In the genomic region with DNA sequence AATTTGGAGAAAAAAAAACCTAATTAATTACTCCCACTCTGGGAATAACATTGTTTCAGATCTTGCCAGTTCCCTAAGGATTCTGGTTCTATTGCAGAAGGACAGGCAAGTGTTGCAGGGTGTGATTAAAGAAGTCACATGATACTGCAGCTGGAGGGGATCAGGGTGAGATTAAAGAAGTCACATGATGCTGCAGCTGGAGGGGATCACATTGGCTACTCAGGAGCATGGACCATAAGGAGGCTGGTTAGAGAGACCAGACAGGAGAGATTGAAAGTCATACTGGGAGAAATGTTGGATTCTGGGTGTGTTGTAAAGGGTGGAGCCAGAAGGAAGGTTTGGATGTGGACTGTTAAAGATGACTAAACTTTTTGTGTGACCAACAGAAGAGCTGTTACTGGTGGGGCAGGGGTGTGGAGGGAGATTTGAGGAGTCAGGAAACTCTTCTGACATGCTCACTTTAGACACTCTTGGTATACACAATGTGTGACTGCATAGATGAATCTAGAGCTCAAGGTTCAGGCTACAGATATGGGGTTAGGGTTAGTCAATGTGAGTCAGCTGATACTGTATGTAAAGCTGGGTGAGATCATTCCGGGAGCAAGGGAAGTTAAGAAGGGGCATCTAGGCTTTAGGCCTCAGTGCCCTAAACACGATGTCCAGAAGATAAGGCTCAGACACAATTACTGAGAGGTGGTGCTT, we compare ENCODE assay signal across 18 mouse cellular contexts. TPM values are rescaled to one million over a fixed set of nuclear protein-coding genes. Genes with fewer than 3 reads are reported as not detected.
DNase-seq lines count a peak whose midpoint lies in the region; ATAC-seq lines count a peak whose summit lies in the region.
"Had no signal": no experiment of that assay in that cellular context is flagged by ENCODE, and none has a peak within 500 bp of the region (broad histone marks: within the 10 kb centered on the region; RNA-seq: fewer than 3 reads in every experiment).

No protein-coding gene starts in this region.

- no peak overlapping the region for H3K4me3 ChIP-seq in midbrain, embryonic 13.5 days (replicated peaks)
- no peak overlapping the region for H3K4me3 ChIP-seq in midbrain, embryonic 11.5 days (ENCODE audit: low read depth, low read length)
- H3K4me3 ChIP-seq in intestine, embryonic 15.5 days (replicated peaks), result no peak overlapping the region
- H3K4me3 ChIP-seq in liver, embryonic 16.5 days (ENCODE audit: low read depth, low read length), result no peak overlapping the region
- no peak overlapping the region for H3K4me3 ChIP-seq in hindbrain, embryonic 14.5 days (replicated peaks; ENCODE audit: low read length)
- H3K4me3 ChIP-seq: embryonic facial prominence, embryonic 12.5 days; kidney, embryonic 15.5 days; limb, embryonic 13.5 days; lung, embryonic 15.5 days had no signal

- DNase-seq in midbrain, embryonic 11.5 days (ENCODE audit: low spot score, missing footprints), result no peak
- no peak for DNase-seq in layer of hippocampus, adult 9-11 months
- DNase-seq in hindbrain, embryonic 14.5 days (ENCODE audit: low spot score), result no peak
- no peak for DNase-seq in right cerebral cortex, postnatal 10 days (ENCODE audit: low spot score in 2 of 2)
- DNase-seq: adrenal gland, adult 8-10 months; cerebellum, adult 9-11 months; gastrocnemius, postnatal 36 days; right cerebral cortex, adult 18-20 months; thymus, adult 2 months had no signal

- H3K9ac ChIP-seq in midbrain, embryonic 13.5 days (replicated peaks), result no peak overlapping the region
- no peak overlapping the region for H3K9ac ChIP-seq in midbrain, embryonic 11.5 days (ENCODE audit: low read length)
- no peak overlapping the region for H3K9ac ChIP-seq in intestine, embryonic 15.5 days
- no peak overlapping the region for H3K9ac ChIP-seq in liver, embryonic 16.5 days (ENCODE audit: low read depth, low read length)
- no peak overlapping the region for H3K9ac ChIP-seq in hindbrain, embryonic 14.5 days
- H3K9ac ChIP-seq: embryonic facial prominence, embryonic 12.5 days; kidney, embryonic 15.5 days; limb, embryonic 13.5 days; lung, embryonic 15.5 days had no signal

- H3K36me3 ChIP-seq in midbrain, embryonic 13.5 days, result peaks cover 23% of the 10 kb centered on the region
- no peaks in the 10 kb centered on the region for H3K36me3 ChIP-seq in midbrain, embryonic 11.5 days (ENCODE audit: control insufficient read depth, insufficient read depth, low read length)
- H3K36me3 ChIP-seq in intestine, embryonic 15.5 days, result peaks cover 4% of the 10 kb centered on the region; the same call in 1 of the 2 replicates
- no peaks in the 10 kb centered on the region; the same call in 1 of the 2 replicates for H3K36me3 ChIP-seq in liver, embryonic 16.5 days (ENCODE audit: control insufficient read depth, insufficient read depth)
- H3K36me3 ChIP-seq in hindbrain, embryonic 14.5 days (replicated peaks; ENCODE audit: control insufficient read depth, insufficient read depth), result peaks cover 29% of the 10 kb centered on the region

- H3K4me2 ChIP-seq in midbrain, embryonic 13.5 days (replicated peaks), result no peak overlapping the region
- H3K4me2 ChIP-seq in midbrain, embryonic 11.5 days, result no peak overlapping the region
- H3K4me2 ChIP-seq in intestine, embryonic 15.5 days (replicated peaks), result no peak overlapping the region
- no peak overlapping the region for H3K4me2 ChIP-seq in liver, embryonic 16.5 days (ENCODE audit: low read depth, low read length)
- no peak overlapping the region for H3K4me2 ChIP-seq in hindbrain, embryonic 14.5 days (replicated peaks)
- H3K4me2 ChIP-seq: embryonic facial prominence, embryonic 12.5 days; kidney, embryonic 15.5 days; limb, embryonic 13.5 days; lung, embryonic 15.5 days had no signal

- 90% methylated on average over 2 of the region's 2 CpGs for whole genome bisulfite sequencing in midbrain, embryonic 13.5 days
- 95% methylated on average over 2 of the region's 2 CpGs for WGBS in midbrain, embryonic 11.5 days
- 87% methylated on average over 2 of the region's 2 CpGs for WGBS in intestine, embryonic 15.5 days
- 40% methylated on average over 2 of the region's 2 CpGs for WGBS in liver, embryonic 16.5 days (ENCODE audit: insufficient replicate concordance)
- WGBS in hindbrain, embryonic 14.5 days, result 98% methylated on average over 2 of the region's 2 CpGs

- 0 out of 2 replicates have a peak, but pooled peaks have one; percentile 50 for ATAC-seq in midbrain, embryonic 13.5 days
- ATAC-seq in midbrain, embryonic 11.5 days (ENCODE audit: low FRiP score), result no peak
- ATAC-seq in intestine, embryonic 15.5 days, result peak; percentile 41; the same call in 1 of the 2 replicates
- ATAC-seq in liver, embryonic 16.5 days (ENCODE audit: low read depth), result peak; percentile 74
- no peak for ATAC-seq in hindbrain, embryonic 14.5 days (ENCODE audit: low FRiP score)
- ATAC-seq: forebrain, embryonic 16.5 days; inflammation-experienced regulatory T-cells, adult 6 months had no signal

- no peaks in the 10 kb centered on the region for H3K9me3 ChIP-seq in midbrain, embryonic 13.5 days
- H3K9me3 ChIP-seq in midbrain, embryonic 11.5 days (ENCODE audit: control insufficient read depth, low read length), result no peaks in the 10 kb centered on the region
- no peaks in the 10 kb centered on the region for H3K9me3 ChIP-seq in intestine, embryonic 15.5 days
- no peaks in the 10 kb centered on the region for H3K9me3 ChIP-seq in liver, embryonic 16.5 days (replicated peaks; ENCODE audit: control insufficient read depth, low read length)
- H3K9me3 ChIP-seq in hindbrain, embryonic 14.5 days (ENCODE audit: control insufficient read depth, low read length), result no peaks in the 10 kb centered on the region
- H3K9me3 ChIP-seq: embryonic facial prominence, embryonic 12.5 days; kidney, embryonic 15.5 days; limb, embryonic 13.5 days; lung, embryonic 15.5 days had no signal

- H3K4me1 ChIP-seq in midbrain, embryonic 13.5 days (replicated peaks), result no peaks in the 10 kb centered on the region
- no peaks in the 10 kb centered on the region for H3K4me1 ChIP-seq in midbrain, embryonic 11.5 days (ENCODE audit: control insufficient read depth, insufficient read depth, low read length)
- no peaks in the 10 kb centered on the region for H3K4me1 ChIP-seq in intestine, embryonic 15.5 days (replicated peaks)
- H3K4me1 ChIP-seq in liver, embryonic 16.5 days (ENCODE audit: control insufficient read depth, low read depth, low read length), result peaks cover 17% of the 10 kb centered on the region
- no peaks in the 10 kb centered on the region for H3K4me1 ChIP-seq in hindbrain, embryonic 14.5 days (replicated peaks; ENCODE audit: control insufficient read depth, insufficient read depth, low read length)
- H3K4me1 ChIP-seq: embryonic facial prominence, embryonic 12.5 days; kidney, embryonic 15.5 days; limb, embryonic 13.5 days; lung, embryonic 15.5 days had no signal

- H3K27ac ChIP-seq in midbrain, embryonic 13.5 days, result no peak overlapping the region
- no peak overlapping the region for H3K27ac ChIP-seq in midbrain, embryonic 11.5 days (ENCODE audit: low read depth, low read length)
- H3K27ac ChIP-seq in intestine, embryonic 15.5 days, result no peak overlapping the region
- peak overlapping the region; percentile 1; the same call in 1 of the 2 replicates for H3K27ac ChIP-seq in liver, embryonic 16.5 days (ENCODE audit: low read length)
- no peak overlapping the region for H3K27ac ChIP-seq in hindbrain, embryonic 14.5 days
- H3K27ac ChIP-seq: embryonic facial prominence, embryonic 12.5 days; kidney, embryonic 15.5 days; limb, embryonic 13.5 days; lung, embryonic 15.5 days had no signal

- H3K27me3 ChIP-seq in midbrain, embryonic 13.5 days, result no peaks in the 10 kb centered on the region
- no peaks in the 10 kb centered on the region for H3K27me3 ChIP-seq in midbrain, embryonic 11.5 days (ENCODE audit: control insufficient read depth, insufficient read depth, low read length)
- no peaks in the 10 kb centered on the region for H3K27me3 ChIP-seq in intestine, embryonic 15.5 days (replicated peaks)
- no peaks in the 10 kb centered on the region for H3K27me3 ChIP-seq in liver, embryonic 16.5 days (ENCODE audit: control insufficient read depth, insufficient read depth, low read depth, low read length)
- no peaks in the 10 kb centered on the region for H3K27me3 ChIP-seq in hindbrain, embryonic 14.5 days (ENCODE audit: control insufficient read depth, insufficient read depth, low read length)
- H3K27me3 ChIP-seq: embryonic facial prominence, embryonic 12.5 days; kidney, embryonic 15.5 days; limb, embryonic 13.5 days; lung, embryonic 15.5 days had no signal

RNA-seq across cellular contexts. Expression of gene Thumpd2, which starts 26.0 kb away (rescaled TPM):
- polyA plus RNA-seq in midbrain, embryonic 13.5 days (2015; fragmentation: Nextera tagmentation; extraction: Ambion mirVana), result 8.7 TPM in 2 replicates
- 13.9 and 14.4 TPM in 2 replicates for polyA plus RNA-seq in midbrain, embryonic 11.5 days (2014; fragmentation: Nextera tagmentation; extraction: Ambion mirVana)
- polyA plus RNA-seq in intestine, embryonic 15.5 days (2015; fragmentation: Nextera tagmentation; extraction: Ambion mirVana), result 12.1 and 14.1 TPM in 2 replicates
- 5.9 and 6.1 TPM in 2 replicates for polyA plus RNA-seq in liver, embryonic 16.5 days (2015; fragmentation: Nextera tagmentation; extraction: Ambion mirVana)
- polyA plus RNA-seq in hindbrain, embryonic 14.5 days (2014; fragmentation: Nextera tagmentation; extraction: Ambion mirVana), result 8.8 and 9.8 TPM in 2 replicates

Comparison
In these comparisons a context has a peak if more than half of its experiments do, and no peak if none do; other contexts are left out.
1. ATAC-seq: peak in midbrain, embryonic 13.5 days (single experiment), intestine, embryonic 15.5 days (single experiment) and liver, embryonic 16.5 days (single experiment); none in midbrain, embryonic 11.5 days (single experiment) and hindbrain, embryonic 14.5 days (single experiment).